8 mouse cellular contexts compared by ENCODE assay signal in the genomic region with DNA sequence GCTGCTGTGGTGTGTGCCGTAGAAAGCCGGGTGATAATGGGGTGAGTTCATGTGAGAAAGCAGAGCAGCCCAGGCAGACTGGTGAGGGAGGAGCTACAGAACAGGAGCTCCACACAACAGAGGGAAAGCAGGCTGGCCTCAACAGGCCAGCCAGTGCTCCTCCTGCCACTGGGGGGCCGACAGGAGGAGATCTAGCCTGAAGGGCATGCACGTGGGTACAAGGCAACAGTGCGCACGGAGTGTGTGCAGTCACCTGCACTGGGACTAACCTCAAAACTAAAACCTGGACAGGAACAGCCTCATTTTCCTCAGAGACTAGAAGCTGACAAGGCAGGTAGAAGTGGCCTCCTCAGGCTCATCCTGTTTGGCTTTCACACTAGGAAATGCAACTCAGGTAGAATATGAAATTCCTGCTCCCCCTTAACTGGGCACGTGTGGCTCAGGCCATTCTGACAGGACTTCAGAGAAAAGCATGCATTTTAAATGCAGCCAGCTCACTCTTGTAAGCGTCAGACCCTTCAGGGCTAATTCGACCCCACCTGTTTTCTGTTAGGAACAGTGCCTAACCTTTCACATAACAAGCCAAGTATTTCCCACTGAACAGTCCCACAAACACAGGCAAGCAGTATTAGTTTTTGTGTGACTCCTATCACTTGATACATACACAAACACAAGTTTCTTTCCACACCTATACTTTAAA. TPM values are rescaled to one million over a fixed set of nuclear protein-coding genes. Genes with fewer than 3 reads are reported as not detected.
DNase-seq lines count a peak whose midpoint lies in the region; ATAC-seq and TF ChIP-seq lines count a peak whose summit lies in the region.

No protein-coding gene starts in this region.

- WGBS in heart, postnatal 0 days: 31% methylated on average over 9 of the region's 9 CpGs
- 55% methylated on average over 9 of the region's 9 CpGs for WGBS in liver, embryonic 12.5 days (ENCODE audit: insufficient replicate concordance)

- TF ChIP-seq CTCF in gastrocnemius, adult 2 months (IDR thresholded peaks at IDR 0.05): peak; percentile 29
- no peak for TF ChIP-seq CTCF in heart, postnatal 0 days (IDR thresholded peaks at IDR 0.05; ENCODE audit: low read depth)

- TF ChIP-seq EP300 in heart, postnatal 0 days (IDR thresholded peaks at IDR 0.05; ENCODE audit: low read depth): no peak

- peaks cover 51% of the 10 kb centered on the region for H3K36me3 ChIP-seq in heart, postnatal 0 days (replicated peaks; ENCODE audit: control insufficient read depth, insufficient read depth, low read length)
- H3K36me3 ChIP-seq in liver, embryonic 12.5 days: peaks cover 55% of the 10 kb centered on the region

- H3K4me2 ChIP-seq in heart, postnatal 0 days (ENCODE audit: low read depth, low read length): no peak overlapping the region
- peak overlapping the region; percentile 22; the same call in 1 of the 2 replicates for H3K4me2 ChIP-seq in liver, embryonic 12.5 days

- ATAC-seq in heart, postnatal 0 days (ENCODE audit: insufficient read depth, low read depth): peak; percentile 56
- peak; percentile 29; the same call in 1 of the 2 replicates for ATAC-seq in liver, embryonic 12.5 days

- no peak overlapping the region for H3K9ac ChIP-seq in heart, postnatal 0 days (replicated peaks; ENCODE audit: low read depth, low read length)
- H3K9ac ChIP-seq in liver, embryonic 12.5 days: no peak overlapping the region

- intact Hi-C loops in gastrocnemius, adult 2 months (cut with DNase I): no loop called here
- intact Hi-C loops in gastrocnemius, postnatal 36 days (cut with DNase I): loop anchor here (10.0 kb wide), 1 partner anchor 391 kb away; no protein-coding TSS in a partner anchor

- no peaks in the 10 kb centered on the region for H3K27me3 ChIP-seq in heart, postnatal 0 days (ENCODE audit: control insufficient read depth, insufficient read depth, low read length)
- no peaks in the 10 kb centered on the region for H3K27me3 ChIP-seq in liver, embryonic 12.5 days (replicated peaks)

- no peak for DNase-seq in gastrocnemius, adult 2 months
- no peak for DNase-seq in gastrocnemius, postnatal 36 days
- DNase-seq in ES-CJ7 (ENCODE audit: low read depth, low spot score): peak; percentile 55
- no peak for DNase-seq in heart, postnatal 0 days (ENCODE audit: low spot score)
- DNase-seq in testis, postnatal 14 days (ENCODE audit: low spot score): no peak
- no peak for DNase-seq in layer of hippocampus, adult 8-10 months (ENCODE audit: low spot score in 2 of 2)
- no peak for DNase-seq in gastrocnemius, adult 8-10 months (ENCODE audit: low spot score in 2 of 2)

- H3K9me3 ChIP-seq in heart, postnatal 0 days (replicated peaks; ENCODE audit: control insufficient read depth, low read length): no peaks in the 10 kb centered on the region
- no peaks in the 10 kb centered on the region for H3K9me3 ChIP-seq in liver, embryonic 12.5 days (replicated peaks)

- no peak overlapping the region for H3K4me3 ChIP-seq in gastrocnemius, adult 2 months
- no peak overlapping the region for H3K4me3 ChIP-seq in heart, postnatal 0 days (ENCODE audit: low read depth, low read length)
- H3K4me3 ChIP-seq in liver, embryonic 12.5 days: no peak overlapping the region

- peak overlapping the region; percentile 28; the same call in 1 of the 2 replicates for H3K27ac ChIP-seq in gastrocnemius, adult 2 months
- H3K27ac ChIP-seq in heart, postnatal 0 days (ENCODE audit: low read depth): no peak overlapping the region
- 0 out of 2 replicates have a peak overlapping the region, but pooled peaks have one; percentile 5 for H3K27ac ChIP-seq in liver, embryonic 12.5 days

- H3K4me1 ChIP-seq in heart, postnatal 0 days (ENCODE audit: control insufficient read depth, insufficient read depth): peaks cover 36% of the 10 kb centered on the region
- peaks cover 57% of the 10 kb centered on the region for H3K4me1 ChIP-seq in liver, embryonic 12.5 days

RNA-seq across cellular contexts. Expression of a gene that starts 5.9 kb away (rescaled TPM):
- total RNA-seq in gastrocnemius, adult 2 months (2021): 10 to 100 TPM; 30.8 to 36.1 TPM
- 10 to 100 TPM; 26.9 to 30.0 TPM for total RNA-seq in gastrocnemius, postnatal 36 days (2021)
- total RNA-seq in heart, postnatal 0 days (2014; rRNA removed; ENCODE audit: low replicate concordance): 53.8 and 56.2 TPM in 2 replicates
- 20.3 and 21.0 TPM in 2 replicates for polyA plus RNA-seq in heart, postnatal 0 days (2015; fragmentation: Nextera tagmentation; extraction: Ambion mirVana)
- polyA plus RNA-seq in liver, embryonic 12.5 days (2016; fragmentation: Nextera tagmentation; extraction: Ambion mirVana): 14.3 and 15.1 TPM in 2 replicates
- total RNA-seq in layer of hippocampus, adult 8-10 months (2022): 10 to 100 TPM; 33.4 to 37.1 (median 34.7) TPM
- 10 to 100 TPM; 32.7 to 36.1 (median 33.8) TPM for total RNA-seq in gastrocnemius, adult 8-10 months (2022)

RNA-seq across cellular contexts. Expression of a gene that starts 42.1 kb away (rescaled TPM):
- total RNA-seq in gastrocnemius, adult 2 months (2021): 10 to 100 TPM; 88.6 to 95.4 TPM
- total RNA-seq in gastrocnemius, postnatal 36 days (2021): 10 to 100 TPM; 78.3 to 88.9 TPM
- total RNA-seq in heart, postnatal 0 days (2014; rRNA removed; ENCODE audit: low replicate concordance): 55.8 and 73.9 TPM in 2 replicates
- 219 and 226 TPM in 2 replicates for polyA plus RNA-seq in heart, postnatal 0 days (2015; fragmentation: Nextera tagmentation; extraction: Ambion mirVana)
- 130 and 132 TPM in 2 replicates for polyA plus RNA-seq in liver, embryonic 12.5 days (2016; fragmentation: Nextera tagmentation; extraction: Ambion mirVana)
- 100 to 1,000 TPM; 150 to 170 (median 163) TPM for total RNA-seq in layer of hippocampus, adult 8-10 months (2022)
- total RNA-seq in gastrocnemius, adult 8-10 months (2022): 10 to 100 TPM; 84.0 to 90.6 (median 85.6) TPM
